ENCODE assay signal across 13 mouse cellular contexts in genomic region chr3:135628706-135629169, GRCm38 (mm10).
DNase-seq lines count a peak whose midpoint lies in the region; ATAC-seq lines count a peak whose summit lies in the region.
"Had no signal": no experiment of that assay in that cellular context is flagged by ENCODE, and none has a peak within 500 bp of the region (broad histone marks: within the 10 kb centered on the region; RNA-seq: fewer than 3 reads in every experiment).

No protein-coding gene starts in this region.

- H3K27me3 ChIP-seq in midbrain, embryonic 16.5 days (ENCODE audit: control insufficient read depth, insufficient read depth, low read depth, low read length), result no peaks in the 10 kb centered on the region
- H3K27me3 ChIP-seq: neural tube, embryonic 13.5 days had no signal

- no peaks in the 10 kb centered on the region for H3K9me3 ChIP-seq in midbrain, embryonic 16.5 days (replicated peaks; ENCODE audit: control insufficient read depth, low read length, poor library complexity, severe bottlenecking)
- H3K9me3 ChIP-seq: forebrain, embryonic 10.5 days; neural tube, embryonic 13.5 days had no signal

- 0 out of 2 replicates have a peak, but pooled peaks cover 5% of the 10 kb centered on the region for H3K36me3 ChIP-seq in midbrain, embryonic 16.5 days (ENCODE audit: control insufficient read depth, insufficient read depth, low read length)

- H3K4me3 ChIP-seq in midbrain, embryonic 16.5 days (ENCODE audit: low read depth, low read length), result no peak overlapping the region
- H3K4me3 ChIP-seq: forebrain, embryonic 10.5 days; neural tube, embryonic 13.5 days had no signal

- no peak overlapping the region for H3K27ac ChIP-seq in midbrain, embryonic 16.5 days (ENCODE audit: low read length)
- H3K27ac ChIP-seq: forebrain, embryonic 10.5 days; hindbrain, postnatal 0 days; neural tube, embryonic 13.5 days had no signal

- H3K4me2 ChIP-seq in midbrain, embryonic 16.5 days (ENCODE audit: low read length), result no peak overlapping the region
- H3K4me2 ChIP-seq: neural tube, embryonic 13.5 days had no signal

- no peaks in the 10 kb centered on the region for H3K4me1 ChIP-seq in midbrain, embryonic 16.5 days (ENCODE audit: control insufficient read depth, insufficient read depth, low read length)
- H3K4me1 ChIP-seq: forebrain, embryonic 10.5 days; neural tube, embryonic 13.5 days had no signal

- DNase-seq in A20 (ENCODE audit: low read depth, low spot score), result peak; percentile 70
- peak; percentile 9 for DNase-seq in Muller cell, postnatal 12 days (ENCODE audit: inconsistent ontology term)
- DNase-seq in kidney, adult 8-10 months, result peak; percentile 25 to 38
- DNase-seq in lung, postnatal 36 days, result peak; percentile 82
- no peak for DNase-seq in thymus, postnatal 25 days
- no peak for DNase-seq in urinary bladder, postnatal 14 days (ENCODE audit: low spot score)
- no peak for DNase-seq in urinary bladder, adult 2 months (ENCODE audit: low spot score)
- DNase-seq: adrenal gland, postnatal 10 days; liver had no signal

- no peak for ATAC-seq in midbrain, embryonic 16.5 days
- ATAC-seq: hindbrain, postnatal 0 days had no signal

- WGBS in midbrain, embryonic 16.5 days, result 84% methylated on average over 9 of the region's 9 CpGs

- no peak overlapping the region for H3K9ac ChIP-seq in midbrain, embryonic 16.5 days (ENCODE audit: low read depth, low read length)
- H3K9ac ChIP-seq: neural tube, embryonic 13.5 days had no signal

Comparison
In these comparisons a context has a peak if more than half of its experiments do, and no peak if none do; other contexts are left out.
1. DNase-seq: peak in A20 (single experiment), Muller cell, postnatal 12 days (single experiment), kidney, adult 8-10 months (2 of 2) and lung, postnatal 36 days (single experiment); none in thymus, postnatal 25 days (single experiment), urinary bladder, postnatal 14 days (single experiment) and urinary bladder, adult 2 months (single experiment).